Mouse (Mus musculus) mammary gland, adult 2 months (tissue): Measurements from ENCODE around the gene Bhlhe41. TPM values are rescaled to one million over a fixed set of nuclear protein-coding genes. Genes with fewer than 3 reads are reported as not detected.

ENCODE experiments used
- polyA plus RNA-seq: library from polyadenylated mRNA; depleted of rRNA; stranded (reverse); fragments of >200 nt; gene quantifications from 2 replicates; pipeline ENCODE4 v1.2.3, GENCODE M21; 2012; ENCODE audit warnings: low replicate concordance; rRNA removed

Bhlhe41 gene
- polyA plus RNA-seq: 18.4 and 75.4 TPM in 2 replicates

DNA sequence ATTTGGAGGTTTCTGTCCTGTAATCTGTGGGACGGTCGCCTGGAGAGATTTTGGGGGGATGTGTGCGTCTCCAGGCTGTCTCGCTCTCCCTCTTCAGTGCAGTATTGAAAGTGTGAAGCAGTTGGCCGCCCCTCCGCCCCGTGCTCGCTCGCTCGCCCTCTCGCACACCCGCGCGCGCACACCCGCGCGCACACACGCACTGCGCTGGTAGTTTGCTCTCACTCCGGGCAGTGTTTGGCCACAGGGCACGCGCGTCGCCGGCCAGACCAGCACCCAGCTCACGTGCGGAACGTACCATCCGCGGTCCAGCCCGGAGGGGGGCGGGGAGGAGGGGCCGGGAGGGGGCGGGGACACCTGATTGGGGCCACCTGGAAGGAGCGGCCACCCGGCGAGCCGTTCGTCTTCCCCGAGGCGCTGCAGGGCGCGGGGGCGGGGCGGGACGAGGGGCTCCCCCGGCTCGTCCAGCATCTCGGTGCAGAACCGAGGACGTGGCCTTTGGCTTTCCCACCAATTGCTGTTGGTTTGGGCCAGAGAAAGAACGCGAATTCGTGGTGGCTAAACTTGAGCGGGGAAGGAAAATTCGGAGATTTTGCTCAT is at the start of gene Bhlhe41:
TSS of gene Bhlhe41 (minus strand) at position 270 of the 597 bp plus-strand sequence.

Other genes with a start within 250 kb of the Bhlhe41 start
- not detected in 2 replicates for gene Tuba3b, start 249.8 kb downstream of the Bhlhe41 start, polyA plus RNA-seq
- gene Rassf8, start 118.8 kb downstream of the Bhlhe41 start, polyA plus RNA-seq: 13.0 and 21.3 TPM in 2 replicates
- 8.4 and 20.3 TPM in 2 replicates for gene Sspn, start 66.1 kb upstream of the Bhlhe41 start, polyA plus RNA-seq